Mouse (Mus musculus): ENCODE data around the gene Pnpla5.
"Not testable (repeated sequence)": the region's sequence is repeated elsewhere in the genome, so short reads cannot be mapped to it uniquely, and the experiment has no call there.

Gene Pnpla5

DNA sequence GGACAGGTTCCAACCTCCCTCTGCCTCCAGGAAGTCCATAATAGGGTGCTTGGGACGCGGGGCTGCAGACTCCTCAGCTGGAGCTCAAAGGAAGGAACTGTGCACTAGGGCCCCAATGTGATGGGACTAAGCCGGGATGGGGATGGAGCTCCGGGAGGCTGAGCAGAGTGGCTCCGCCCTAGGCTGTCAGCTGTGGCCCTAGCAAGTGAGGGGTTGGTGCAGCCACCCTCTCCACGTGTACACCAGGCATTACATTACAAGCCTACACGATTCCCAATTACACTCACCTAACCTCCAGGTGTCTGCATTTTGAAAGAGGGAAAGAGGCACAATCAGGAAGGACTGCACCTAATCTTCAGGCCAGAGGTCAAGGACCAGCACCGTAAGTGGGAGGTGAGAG is at the start of gene Pnpla5:
Pnpla5 (minus strand) TSS at position 101 of the 400 bp plus-strand sequence.
- no peak for DNase-seq (ENCODE audit: low read depth)

- DNase-seq (ENCODE audit: low read depth): no peak
Observed at GRCm38 (mm10) chr15:84171166-84171565, 48.2 kb upstream of the Pnpla5 start.

DNA sequence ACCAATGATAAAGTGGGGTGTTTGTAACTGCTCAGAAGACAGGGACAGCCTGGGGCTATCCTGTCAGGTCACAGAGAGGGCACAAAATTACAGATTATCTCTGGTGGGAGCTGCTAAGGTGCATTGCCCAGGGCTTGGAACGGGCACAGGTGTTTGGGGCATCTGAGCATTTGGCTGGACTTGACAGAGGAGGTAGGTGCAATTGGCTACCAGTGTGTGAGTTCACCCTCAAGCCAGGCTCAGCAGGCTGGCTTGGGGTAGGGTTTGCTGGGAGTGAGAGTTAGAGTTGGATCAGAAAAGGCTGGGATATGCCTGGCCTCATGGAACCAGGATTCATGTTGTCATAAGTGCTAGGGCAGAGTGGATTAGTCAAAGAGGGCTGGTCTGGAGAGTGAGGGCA is 46.5 kb upstream of the Pnpla5 start:
- no peak for DNase-seq (ENCODE audit: low read depth)

- DNase-seq (ENCODE audit: low read depth): no peak
Observed at GRCm38 (mm10) chr15:84168170-84169161, 45.5 kb upstream of the Pnpla5 start.

DNA sequence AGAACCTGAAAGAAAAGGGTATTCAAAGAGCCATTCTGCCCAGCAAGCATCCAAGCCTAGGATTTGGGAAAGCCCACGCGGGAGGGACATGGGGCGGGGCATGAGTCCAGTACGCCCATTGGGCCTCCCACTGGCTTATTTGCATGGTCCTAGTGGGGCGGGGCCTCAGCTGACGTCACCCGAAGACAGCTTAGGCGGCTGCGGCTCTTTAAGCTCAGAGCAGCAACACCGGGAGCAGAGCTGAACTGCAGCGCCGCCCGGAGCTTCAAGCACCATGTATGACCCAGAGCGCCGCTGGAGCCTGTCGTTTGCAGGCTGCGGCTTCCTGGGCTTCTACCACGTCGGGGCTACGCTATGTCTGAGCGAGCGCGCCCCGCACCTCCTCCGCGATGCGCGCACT is 44.6 kb upstream of the Pnpla5 start, which contains the start of gene Pnpla3:
Pnpla3 (plus strand) TSS at position 238 of the 400 bp plus-strand sequence.
- peak; percentile 80 for DNase-seq (ENCODE audit: low read depth)

DNA sequence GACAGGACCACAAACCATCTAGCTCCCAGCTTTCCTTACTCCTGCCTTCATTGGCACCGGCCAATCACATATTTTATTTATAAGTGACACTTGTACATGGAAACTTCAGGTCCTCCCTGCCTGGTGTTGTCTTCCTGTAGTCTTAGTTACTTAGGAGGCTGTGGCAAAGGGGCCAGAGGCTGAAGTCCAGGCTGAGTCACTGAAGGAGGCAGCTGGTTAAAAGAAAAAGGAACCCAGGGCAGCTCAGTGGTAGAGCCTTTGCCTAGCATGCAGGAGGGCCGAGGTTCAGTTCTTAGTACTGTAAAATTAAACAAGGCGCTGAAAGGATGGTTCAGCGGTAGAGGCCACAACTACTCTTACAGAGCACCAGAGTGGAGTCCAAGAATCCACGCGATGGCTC is 43.8 kb upstream of the Pnpla5 start:
- no peak for DNase-seq (ENCODE audit: low read depth)

GRCm38 (mm10) chr15:84161871-84162270 is 38.9 kb upstream of the Pnpla5 start:
- DNase-seq (ENCODE audit: low read depth): no peak

- not testable (repeated sequence) for DNase-seq (ENCODE audit: low read depth)
Observed at GRCm38 (mm10) chr15:84157530-84157929, 34.6 kb upstream of the Pnpla5 start.

GRCm38 (mm10) chr15:84156158-84156557 is 33.2 kb upstream of the Pnpla5 start:
- no peak for DNase-seq (ENCODE audit: low read depth)

- DNase-seq (ENCODE audit: low read depth): no peak
Observed at GRCm38 (mm10) chr15:84140929-84141328, 18.0 kb upstream of the Pnpla5 start.

DNA sequence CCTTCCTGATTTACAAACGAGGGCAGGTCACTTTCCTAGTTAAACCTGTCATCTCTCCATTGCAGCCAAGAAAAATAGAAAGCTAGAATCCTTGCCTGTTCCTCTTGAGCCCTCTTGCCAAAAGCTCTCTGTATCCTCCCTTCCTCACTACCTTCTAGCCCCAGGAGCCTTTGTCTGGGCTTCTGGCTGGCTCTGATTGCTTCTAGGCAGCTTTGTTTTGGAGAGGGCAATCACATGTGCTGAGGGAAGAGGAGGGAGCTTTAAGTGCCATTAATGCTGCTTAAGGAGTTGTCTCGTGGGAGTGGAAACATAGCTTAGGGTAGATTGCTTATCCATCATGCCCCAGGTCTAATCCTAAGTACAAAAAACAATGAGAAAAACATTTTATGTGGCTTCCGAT is 17.1 kb upstream of the Pnpla5 start:
- no peak for DNase-seq (ENCODE audit: low read depth)

DNA sequence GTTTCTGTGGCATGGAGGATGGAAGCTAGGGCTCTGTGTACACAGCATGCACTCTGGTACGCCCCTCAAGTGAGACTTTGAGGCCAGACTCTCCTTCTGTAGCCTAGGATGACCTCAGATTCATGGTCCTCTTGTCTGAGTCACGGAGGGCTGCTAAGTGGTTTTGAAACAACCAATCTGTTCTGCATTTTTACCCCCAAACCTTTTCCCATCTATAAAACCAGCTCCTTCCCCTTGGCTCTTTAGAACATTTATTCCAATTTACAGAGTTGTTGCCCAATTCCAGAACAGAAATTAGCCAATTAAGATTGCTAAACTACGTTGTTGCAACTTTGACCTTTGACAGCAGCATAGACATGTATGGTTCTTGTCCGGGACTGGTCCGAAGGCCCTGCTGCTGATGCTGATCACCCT is 16.6 kb upstream of the Pnpla5 start:
- DNase-seq (ENCODE audit: low read depth): no peak

- no peak for DNase-seq (ENCODE audit: low read depth)
Observed at GRCm38 (mm10) chr15:84136473-84137415, 13.8 kb upstream of the Pnpla5 start.

DNA sequence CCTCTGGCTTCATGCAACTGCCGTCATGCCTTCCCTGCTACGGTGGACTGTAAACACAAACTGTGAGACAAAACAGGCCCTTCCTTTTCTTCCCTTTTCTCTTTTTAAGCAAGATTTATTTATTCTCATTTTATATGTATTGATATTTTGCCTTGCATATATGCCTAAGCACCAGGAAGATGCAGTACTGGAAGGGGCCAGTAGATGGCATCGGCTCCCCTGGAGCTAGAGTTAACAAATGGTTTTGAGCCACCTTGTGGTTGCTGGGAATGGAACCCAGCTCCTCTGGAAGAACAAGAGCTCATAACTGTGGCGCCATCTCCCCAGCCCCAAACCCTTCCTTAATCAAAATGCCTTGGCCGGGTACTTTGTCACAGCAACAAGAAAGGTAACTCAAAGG is 12.5 kb upstream of the Pnpla5 start:
- peak; percentile 54 for DNase-seq (ENCODE audit: low read depth)

GRCm38 (mm10) chr15:84133440-84133839 is 10.5 kb upstream of the Pnpla5 start:
- no peak for DNase-seq (ENCODE audit: low read depth)

- DNase-seq (ENCODE audit: low read depth): no peak
Observed at GRCm38 (mm10) chr15:84131971-84132370, 9.0 kb upstream of the Pnpla5 start.

GRCm38 (mm10) chr15:84131096-84131786 is 8.3 kb upstream of the Pnpla5 start:
- no peak for DNase-seq (ENCODE audit: low read depth)

- no peak for DNase-seq (ENCODE audit: low read depth)
Observed at GRCm38 (mm10) chr15:84126871-84127270, 3.9 kb upstream of the Pnpla5 start.

GRCm38 (mm10) chr15:84126447-84126846 is 3.5 kb upstream of the Pnpla5 start:
- DNase-seq (ENCODE audit: low read depth): peak; percentile 10

- DNase-seq (ENCODE audit: low read depth): no peak
Observed at GRCm38 (mm10) chr15:84124086-84124485, 1.1 kb upstream of the Pnpla5 start.

GRCm38 (mm10) chr15:84121036-84121435 is 1.9 kb downstream of the Pnpla5 start:
- DNase-seq (ENCODE audit: low read depth): no peak

GRCm38 (mm10) chr15:84120612-84121011 is 2.4 kb downstream of the Pnpla5 start:
- peak; percentile 23 for DNase-seq (ENCODE audit: low read depth)
